Mouse (Mus musculus) liver, adult 2 months (tissue): ENCODE measurements at regions not wholly inside any gene's neighbourhood (a gene's known extent, or its start where the extent isn't known, plus 50 kb on each side); places are given as distances from the start of the nearest gene placed in this dataset.

Experiments
- CTCF ChIP-seq: fragments of 200-500 bp; IDR thresholded peaks from 2 replicates; pipeline ENCODE4 v1.5.1; 2011; ENCODE audit warnings: low read depth, low read length, control low read depth
- POLR2A ChIP-seq: fragments of 200-500 bp; IDR thresholded peaks from 2 replicates; pipeline ENCODE4 v1.6.1; 2011; ENCODE audit warnings: low read length, control low read depth; ENCODE audit not compliant: insufficient read depth; ENCODE audit errors: extremely low read depth

DNA sequence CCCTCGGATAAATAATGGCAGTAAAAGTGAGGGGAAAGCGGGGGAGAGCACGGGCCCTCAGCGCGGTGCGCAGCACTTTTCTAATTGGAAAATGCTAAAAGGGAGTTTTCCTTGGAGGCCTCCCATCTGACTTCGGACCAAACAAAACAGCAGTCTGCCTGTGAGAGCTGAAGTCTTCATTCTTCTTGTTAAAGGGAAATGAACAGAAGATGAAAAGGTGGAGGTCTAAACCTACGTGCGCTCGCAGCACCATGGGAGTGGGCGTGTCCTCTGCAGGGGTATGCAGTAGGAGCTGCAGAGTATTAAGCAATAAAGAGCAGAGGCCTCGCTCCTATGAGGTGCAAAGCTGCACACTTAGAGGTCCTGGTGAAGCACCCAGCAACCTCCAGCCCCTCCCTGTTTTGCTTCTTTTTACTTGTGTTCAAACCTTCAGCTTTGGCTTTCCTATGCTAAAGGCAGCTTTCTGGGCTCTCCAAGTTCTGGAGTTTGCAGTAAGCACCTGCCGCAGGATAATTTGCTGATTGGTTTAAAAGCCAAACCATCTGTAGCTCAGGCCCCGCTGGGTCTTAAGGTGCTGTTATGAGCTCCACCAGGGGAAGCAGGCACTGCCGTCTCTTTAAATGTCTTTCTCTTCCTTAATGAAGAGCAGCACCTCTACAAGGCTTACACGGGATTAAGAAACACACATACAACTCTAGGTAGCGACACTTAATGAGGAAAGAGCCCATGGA is 253.9 kb upstream of the Runx1 start:
- TF ChIP-seq CTCF (no peak), POLR2A (no peak)
